Mouse (Mus musculus) bone marrow, adult 2 months (tissue): ENCODE measurements around the gene Zfp30.

ENCODE experiments used
- CTCF ChIP-seq: fragments of 200-500 bp; IDR thresholded peaks from 2 replicates; pipeline ENCODE4 v1.5.1; 2011; ENCODE audit warnings: low read length, control low read depth; ENCODE audit not compliant: control insufficient read depth, insufficient read depth
- POLR2A ChIP-seq: fragments of 200-500 bp; IDR thresholded peaks from 2 replicates; pipeline ENCODE4 v1.6.1; 2011; ENCODE audit warnings: low read depth, mild to moderate bottlenecking, control low read depth, low read length, borderline replicate concordance; ENCODE audit not compliant: control insufficient read depth

DNA sequence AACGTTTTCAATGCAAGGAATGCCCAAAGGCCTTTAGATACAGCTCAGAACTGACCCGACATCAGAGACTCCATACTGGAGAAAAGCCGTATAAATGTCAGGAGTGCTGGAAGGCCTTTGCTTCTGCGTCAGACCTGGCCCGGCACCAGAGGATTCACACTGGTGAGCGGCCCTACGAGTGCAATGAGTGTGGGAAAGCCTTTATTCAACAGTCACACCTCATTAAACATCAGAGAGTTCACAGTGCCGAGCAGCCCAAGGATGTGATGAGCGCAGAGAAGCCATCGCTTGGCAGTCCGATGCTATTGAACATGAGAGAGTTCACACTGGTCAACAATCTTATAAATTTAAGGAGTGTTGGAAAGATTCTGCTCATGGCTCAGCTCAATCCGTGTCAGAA lies 46.0 kb downstream of the Zfp30 start:
- TF ChIP-seq POLR2A (no peak), CTCF (no peak)
